Mouse (Mus musculus): ENCODE measurements at regions not wholly inside any gene's neighbourhood (a gene's known extent, or its start where the extent isn't known, plus 50 kb on each side); places are given as distances from the start of the nearest gene placed in this dataset.
A peak's percentile ranks its signal among the peaks of the same experiment; 100 is the strongest.

DNA sequence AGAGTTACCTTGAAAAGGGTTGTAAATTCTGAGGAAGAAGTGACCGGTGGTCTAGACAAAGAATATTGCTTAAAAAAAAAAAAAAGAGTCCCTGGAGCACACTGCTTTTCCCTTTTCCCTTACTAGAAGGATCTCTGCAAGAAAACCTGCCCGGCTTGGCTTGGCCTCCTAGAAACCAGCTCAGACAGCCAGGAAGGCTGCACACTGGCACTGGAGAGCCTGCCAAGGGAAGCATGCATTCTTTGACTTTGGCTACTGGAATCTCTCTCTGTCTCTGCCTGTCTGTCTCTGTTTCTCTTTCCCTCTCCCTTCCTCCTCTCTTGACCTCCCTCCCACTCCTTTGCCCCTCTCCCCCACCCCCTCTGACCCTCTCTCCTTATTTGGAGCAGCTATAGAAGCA lies 71.1 kb upstream of the Lgalsl start:
- Histone ChIP-seq H3K4me3 (ENCODE audit: low read length) (no peak overlapping the region), H3K4me1 (ENCODE audit: control insufficient read depth, insufficient read depth, low read length) (peaks cover 9% of the 10 kb centered on the region; the same call in 1 of the 2 replicates), H3K4me2 (ENCODE audit: low read depth, low read length) (no peak overlapping the region), H3K27me3 (replicated peaks; ENCODE audit: control insufficient read depth, insufficient read depth, low read length) (no peaks in the 10 kb centered on the region), H3K27ac (ENCODE audit: low read length) (no peak overlapping the region), H3K9ac (ENCODE audit: low read depth, low read length) (no peak overlapping the region), H3K36me3 (ENCODE audit: control insufficient read depth, insufficient read depth, low read length) (no peaks in the 10 kb centered on the region), H3K9me3 (ENCODE audit: control insufficient read depth, low read length) (no peaks in the 10 kb centered on the region)
- 46% methylated on average over 2 of the region's 2 CpGs for WGBS
- ATAC-seq: no peak

DNA sequence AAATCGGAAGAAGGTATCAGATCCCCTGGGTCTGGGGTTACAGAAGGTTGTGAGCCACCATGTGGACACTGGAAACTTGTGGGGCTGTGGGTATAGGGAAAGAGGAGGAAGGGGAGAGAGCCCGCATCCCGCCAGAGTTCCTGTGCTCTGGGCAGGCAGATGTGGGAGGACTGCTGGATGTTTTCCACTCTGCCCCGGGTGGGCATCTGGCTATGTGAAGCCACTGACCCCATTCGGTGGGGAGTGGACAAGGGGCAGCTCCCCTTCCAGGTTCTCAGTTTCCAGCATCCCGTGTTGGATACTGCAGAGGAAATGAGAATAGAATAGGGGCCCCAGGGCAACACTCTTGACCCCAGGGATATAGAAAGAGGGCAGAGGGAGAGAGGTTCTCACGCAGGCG lies 72.1 kb upstream of the Lgalsl start:
- H3K4me2 ChIP-seq (ENCODE audit: low read depth, low read length): no peak overlapping the region
- ATAC-seq: no peak
- no peaks in the 10 kb centered on the region for H3K36me3 ChIP-seq (ENCODE audit: control insufficient read depth, insufficient read depth, low read length)
- H3K9me3 ChIP-seq (ENCODE audit: control insufficient read depth, low read length): no peaks in the 10 kb centered on the region
- H3K4me3 ChIP-seq (ENCODE audit: low read length): no peak overlapping the region
- no peak overlapping the region for H3K9ac ChIP-seq (ENCODE audit: low read depth, low read length)
- H3K27ac ChIP-seq (ENCODE audit: low read length): no peak overlapping the region
- peaks cover 9% of the 10 kb centered on the region; the same call in 1 of the 2 replicates for H3K4me1 ChIP-seq (ENCODE audit: control insufficient read depth, insufficient read depth, low read length)
- WGBS: 74% methylated on average over 8 of the region's 8 CpGs
- no peaks in the 10 kb centered on the region for H3K27me3 ChIP-seq (replicated peaks; ENCODE audit: control insufficient read depth, insufficient read depth, low read length)

DNA sequence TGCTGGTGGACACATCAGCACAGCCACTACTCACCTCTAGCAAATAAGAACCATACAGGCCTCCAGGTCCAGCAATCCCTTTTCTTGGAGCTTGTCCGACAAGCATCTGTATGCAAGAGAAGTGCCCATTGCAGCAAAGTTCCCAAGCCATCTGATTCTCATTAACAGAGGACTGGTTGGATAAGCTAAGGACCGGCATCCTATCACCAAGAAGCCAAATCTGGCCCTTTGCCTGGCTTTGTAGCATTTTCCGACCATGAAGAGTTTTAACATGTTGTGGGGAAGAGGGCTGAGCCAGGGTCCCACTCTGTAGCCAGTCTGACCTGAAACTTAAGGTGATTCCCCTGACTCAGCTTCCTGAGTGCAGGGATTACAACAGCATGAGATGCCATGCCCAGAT lies 77.1 kb upstream of the Lgalsl start:
- Histone ChIP-seq H3K27me3 (replicated peaks; ENCODE audit: control insufficient read depth, insufficient read depth, low read length) (no peaks in the 10 kb centered on the region), H3K9ac (ENCODE audit: low read depth, low read length) (no peak overlapping the region), H3K4me3 (ENCODE audit: low read length) (no peak overlapping the region), H3K27ac (ENCODE audit: low read length) (no peak overlapping the region), H3K36me3 (ENCODE audit: control insufficient read depth, insufficient read depth, low read length) (no peaks in the 10 kb centered on the region), H3K9me3 (ENCODE audit: control insufficient read depth, low read length) (no peaks in the 10 kb centered on the region), H3K4me1 (ENCODE audit: control insufficient read depth, insufficient read depth, low read length) (no peaks in the 10 kb centered on the region), H3K4me2 (ENCODE audit: low read depth, low read length) (no peak overlapping the region)
- 75% methylated on average over 3 of the region's 3 CpGs for WGBS
- ATAC-seq: no peak

DNA sequence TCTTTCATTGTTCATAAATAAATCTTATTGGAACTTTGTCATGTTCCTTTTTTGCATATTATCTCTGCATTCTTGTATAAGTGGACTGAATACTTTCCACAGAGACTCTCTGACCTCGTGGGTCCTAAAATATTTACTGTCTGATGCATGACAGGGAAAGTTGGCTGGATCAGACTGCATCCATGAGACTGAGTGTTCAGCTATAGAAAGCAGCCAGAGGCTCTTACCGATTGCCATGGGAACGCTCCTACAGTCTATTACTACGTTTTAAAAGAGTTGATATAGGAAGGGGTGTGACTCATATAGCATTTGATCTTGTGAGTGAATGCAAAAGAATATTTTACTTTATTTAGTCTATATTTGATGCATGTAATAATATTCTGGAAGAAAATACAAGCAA lies 77.6 kb upstream of the Lgalsl start:
- Histone ChIP-seq H3K9me3 (ENCODE audit: control insufficient read depth, low read length) (no peaks in the 10 kb centered on the region), H3K36me3 (ENCODE audit: control insufficient read depth, insufficient read depth, low read length) (no peaks in the 10 kb centered on the region), H3K27me3 (replicated peaks; ENCODE audit: control insufficient read depth, insufficient read depth, low read length) (no peaks in the 10 kb centered on the region), H3K4me3 (ENCODE audit: low read length) (no peak overlapping the region), H3K9ac (ENCODE audit: low read depth, low read length) (no peak overlapping the region), H3K27ac (ENCODE audit: low read length) (no peak overlapping the region), H3K4me2 (ENCODE audit: low read depth, low read length) (no peak overlapping the region), H3K4me1 (ENCODE audit: control insufficient read depth, insufficient read depth, low read length) (no peaks in the 10 kb centered on the region)
- ATAC-seq: no peak
- 63% methylated on average over 4 of the region's 4 CpGs for WGBS

DNA sequence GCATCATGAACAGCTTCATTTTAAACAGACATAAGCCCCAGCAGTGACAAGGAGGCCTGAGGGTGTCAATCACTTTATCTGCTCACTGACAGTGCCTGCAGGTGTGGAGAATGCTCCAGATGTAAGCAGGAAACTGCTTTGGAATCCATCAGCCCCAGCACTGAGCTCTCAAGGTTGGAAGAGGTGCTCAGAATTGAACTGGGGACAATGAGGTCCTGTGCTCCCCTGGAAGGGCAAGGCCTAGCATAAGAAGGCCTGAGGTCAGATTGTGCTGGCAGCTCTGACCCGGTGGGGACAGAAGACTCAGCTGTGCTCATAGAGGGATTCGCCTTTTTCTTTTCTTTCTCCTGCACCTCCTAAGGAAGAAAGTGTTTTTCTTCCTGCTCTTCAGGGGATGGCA lies 82.2 kb upstream of the Lgalsl start:
- Histone ChIP-seq H3K27me3 (replicated peaks; ENCODE audit: control insufficient read depth, insufficient read depth, low read length) (no peaks in the 10 kb centered on the region), H3K9me3 (ENCODE audit: control insufficient read depth, low read length) (no peaks in the 10 kb centered on the region), H3K27ac (ENCODE audit: low read length) (no peak overlapping the region), H3K4me3 (ENCODE audit: low read length) (no peak overlapping the region), H3K9ac (ENCODE audit: low read depth, low read length) (no peak overlapping the region), H3K4me1 (ENCODE audit: control insufficient read depth, insufficient read depth, low read length) (peaks cover 15% of the 10 kb centered on the region; the same call in 1 of the 2 replicates), H3K36me3 (ENCODE audit: control insufficient read depth, insufficient read depth, low read length) (no peaks in the 10 kb centered on the region), H3K4me2 (ENCODE audit: low read depth, low read length) (no peak overlapping the region)
- ATAC-seq: no peak
- 85% methylated on average over 2 of the region's 2 CpGs for WGBS

DNA sequence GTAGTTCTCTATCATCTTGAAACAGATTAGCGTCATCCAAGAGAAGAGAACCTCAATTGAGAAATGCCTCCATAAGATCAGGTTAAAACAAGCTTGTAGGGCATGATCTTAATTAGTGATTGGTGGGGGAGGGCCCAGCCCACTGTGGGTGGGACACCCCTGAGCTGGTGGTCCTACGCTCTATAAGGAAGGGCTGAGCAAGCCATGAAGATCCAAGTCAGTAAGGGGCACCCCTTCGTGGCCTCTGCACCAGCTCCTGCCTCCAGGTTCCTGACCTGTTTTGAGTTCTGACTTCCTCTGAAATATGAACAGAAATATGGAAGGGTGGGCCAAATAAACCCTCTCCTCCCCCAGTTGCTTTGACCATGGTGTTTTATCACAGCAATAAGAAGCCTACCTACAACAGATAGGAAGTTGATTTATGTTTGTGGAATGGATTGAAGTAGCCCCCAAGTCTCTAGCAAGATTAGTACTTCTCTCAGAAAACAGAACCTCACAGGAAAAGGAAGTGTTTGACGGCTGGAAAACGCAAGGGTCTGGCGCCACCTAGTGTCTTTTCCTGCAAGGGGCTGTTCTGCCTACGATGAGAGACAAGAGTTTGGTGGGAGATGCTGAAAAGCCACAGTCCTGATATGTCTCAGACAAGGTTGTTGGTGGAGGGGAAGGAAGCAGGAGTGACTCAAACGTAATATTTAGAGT lies 82.9 kb upstream of the Lgalsl start:
- Histone ChIP-seq H3K9ac (ENCODE audit: low read depth, low read length) (no peak overlapping the region), H3K36me3 (ENCODE audit: control insufficient read depth, insufficient read depth, low read length) (no peaks in the 10 kb centered on the region), H3K27ac (ENCODE audit: low read length) (no peak overlapping the region; the same call in 1 of the 2 replicates), H3K27me3 (replicated peaks; ENCODE audit: control insufficient read depth, insufficient read depth, low read length) (no peaks in the 10 kb centered on the region), H3K4me1 (ENCODE audit: control insufficient read depth, insufficient read depth, low read length) (peaks cover 15% of the 10 kb centered on the region; the same call in 1 of the 2 replicates), H3K4me3 (ENCODE audit: low read length) (no peak overlapping the region), H3K9me3 (ENCODE audit: control insufficient read depth, low read length) (no peaks in the 10 kb centered on the region), H3K4me2 (ENCODE audit: low read depth, low read length) (no peak overlapping the region)
- ATAC-seq: peak; percentile 50; the same call in 1 of the 2 replicates
- 22% methylated on average over 8 of the region's 8 CpGs for WGBS

DNA sequence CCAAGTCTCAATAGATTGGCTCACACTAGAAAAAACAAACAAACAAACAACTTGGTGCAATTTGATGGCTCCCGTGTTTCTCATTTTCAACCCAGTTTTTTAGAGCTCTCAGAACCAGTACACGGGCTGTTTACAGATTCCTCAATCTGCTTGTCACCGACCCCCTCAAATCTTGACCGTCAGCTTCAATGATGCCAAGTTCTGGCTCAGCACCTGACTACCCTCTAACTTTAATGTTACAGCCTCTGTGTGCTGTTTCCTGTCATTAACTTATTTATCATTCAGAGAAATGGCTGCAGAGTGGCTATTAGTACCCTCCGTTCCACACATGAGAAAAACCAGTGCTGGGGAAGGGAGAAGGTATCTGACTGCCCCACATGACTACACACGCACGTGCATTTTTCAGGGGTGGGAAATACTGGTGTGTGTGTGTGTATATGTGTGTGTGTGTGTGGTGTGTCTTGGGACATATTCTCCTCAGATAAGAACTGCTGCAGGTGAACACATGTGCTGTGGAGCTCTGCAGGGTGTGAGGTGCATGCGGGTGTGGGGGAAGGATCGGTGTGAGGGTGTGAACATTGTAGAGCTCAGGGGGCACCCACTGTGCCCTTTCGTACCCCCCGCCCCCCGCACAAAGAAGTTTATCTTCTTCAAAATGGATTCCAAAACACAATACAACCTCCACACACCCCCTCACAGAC lies 83.6 kb upstream of the Lgalsl start:
- H3K4me3 ChIP-seq (ENCODE audit: low read length): no peak overlapping the region
- H3K4me1 ChIP-seq (ENCODE audit: control insufficient read depth, insufficient read depth, low read length): peaks cover 15% of the 10 kb centered on the region; the same call in 1 of the 2 replicates
- H3K9ac ChIP-seq (ENCODE audit: low read depth, low read length): no peak overlapping the region
- 52% methylated on average over 12 of the region's 12 CpGs for WGBS
- no peaks in the 10 kb centered on the region for H3K36me3 ChIP-seq (ENCODE audit: control insufficient read depth, insufficient read depth, low read length)
- H3K4me2 ChIP-seq (ENCODE audit: low read depth, low read length): 0 out of 2 replicates have a peak overlapping the region, but pooled peaks have one; percentile 0
- H3K27me3 ChIP-seq (replicated peaks; ENCODE audit: control insufficient read depth, insufficient read depth, low read length): no peaks in the 10 kb centered on the region
- H3K9me3 ChIP-seq (ENCODE audit: control insufficient read depth, low read length): no peaks in the 10 kb centered on the region
- 0 out of 2 replicates have a peak, but pooled peaks have one; percentile 17 for ATAC-seq
- H3K27ac ChIP-seq (ENCODE audit: low read length): peak overlapping the region; percentile 29

GRCm38 (mm10) chr11:20915182-20915602 lies 84.3 kb upstream of the Lgalsl start:
- WGBS: 28% methylated on average over 8 of the region's 8 CpGs
- Histone ChIP-seq H3K9ac (ENCODE audit: low read depth, low read length) (no peak overlapping the region), H3K4me2 (ENCODE audit: low read depth, low read length) (no peak overlapping the region), H3K4me3 (ENCODE audit: low read length) (no peak overlapping the region), H3K9me3 (ENCODE audit: control insufficient read depth, low read length) (no peaks in the 10 kb centered on the region), H3K36me3 (ENCODE audit: control insufficient read depth, insufficient read depth, low read length) (no peaks in the 10 kb centered on the region), H3K27me3 (replicated peaks; ENCODE audit: control insufficient read depth, insufficient read depth, low read length) (no peaks in the 10 kb centered on the region), H3K27ac (ENCODE audit: low read length) (peak overlapping the region; percentile 25), H3K4me1 (ENCODE audit: control insufficient read depth, insufficient read depth, low read length) (peaks cover 15% of the 10 kb centered on the region; the same call in 1 of the 2 replicates)
- peak; percentile 62 for ATAC-seq

GRCm38 (mm10) chr11:20915687-20916432 lies 85.0 kb upstream of the Lgalsl start:
- Histone ChIP-seq H3K27me3 (replicated peaks; ENCODE audit: control insufficient read depth, insufficient read depth, low read length) (no peaks in the 10 kb centered on the region), H3K4me3 (ENCODE audit: low read length) (no peak overlapping the region), H3K27ac (ENCODE audit: low read length) (peak overlapping the region; percentile 4; the same call in 1 of the 2 replicates), H3K9me3 (ENCODE audit: control insufficient read depth, low read length) (no peaks in the 10 kb centered on the region), H3K4me1 (ENCODE audit: control insufficient read depth, insufficient read depth, low read length) (peaks cover 15% of the 10 kb centered on the region; the same call in 1 of the 2 replicates), H3K4me2 (ENCODE audit: low read depth, low read length) (no peak overlapping the region), H3K36me3 (ENCODE audit: control insufficient read depth, insufficient read depth, low read length) (no peaks in the 10 kb centered on the region), H3K9ac (ENCODE audit: low read depth, low read length) (no peak overlapping the region)
- 0 out of 2 replicates have a peak, but pooled peaks have one; percentile 43 for ATAC-seq
- WGBS: 56% methylated on average over 7 of the region's 7 CpGs
